Mouse (Mus musculus) cerebellum, adult 18-20 months (tissue): ENCODE measurements around the gene Rcn3.

Experiments
- DNase-seq, 2 experiments: peaks; one replicate each; pipeline ENCODE4 v3.0.0; 2021

Gene Rcn3

DNA sequence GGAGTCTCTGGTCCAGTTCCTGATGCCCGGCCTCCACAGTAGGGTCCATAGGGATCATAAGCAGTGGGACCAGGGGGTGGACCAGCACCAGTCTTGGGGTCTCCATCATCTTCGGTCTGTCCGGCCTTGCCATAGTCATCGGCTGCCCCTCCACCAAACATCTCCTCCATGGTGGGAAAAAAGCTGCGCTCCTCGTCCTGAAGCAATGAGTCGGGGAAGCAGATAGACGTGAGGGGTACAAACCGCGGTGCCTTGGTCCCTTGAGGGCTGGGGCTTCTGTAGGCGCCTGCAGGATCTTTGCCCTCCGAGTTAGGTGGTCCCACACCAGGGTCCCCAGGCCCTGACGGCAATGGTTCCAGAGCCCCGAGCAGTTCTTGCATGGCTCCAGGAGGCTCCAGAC lies 44.5 kb downstream of the Rcn3 start:
- no peak for DNase-seq

DNA sequence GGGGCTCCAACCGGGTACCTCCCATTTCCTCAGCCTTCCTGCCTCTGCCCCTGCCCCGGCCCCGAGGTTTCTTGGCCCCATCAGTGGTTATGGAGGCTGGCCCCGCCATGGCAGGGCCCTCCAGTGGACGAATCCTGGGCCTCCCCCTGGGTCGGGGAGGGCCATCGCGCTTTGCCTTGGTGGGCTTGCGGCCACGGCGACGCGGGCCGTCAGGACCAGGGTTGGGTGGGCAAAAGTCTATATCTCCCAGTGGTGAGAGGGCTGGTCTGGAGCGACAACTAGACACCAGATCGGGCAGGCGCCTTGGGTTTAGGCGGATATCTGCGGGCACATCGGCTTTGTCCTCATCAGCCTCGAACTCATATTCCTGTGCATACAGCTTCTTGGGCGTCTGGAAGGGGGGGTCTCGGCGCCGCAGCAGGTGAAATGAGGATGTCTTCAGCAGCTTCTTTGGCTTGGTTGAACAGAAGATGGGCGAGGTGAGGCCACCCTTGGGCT lies 45.1 kb downstream of the Rcn3 start:
- DNase-seq = no peak

DNA sequence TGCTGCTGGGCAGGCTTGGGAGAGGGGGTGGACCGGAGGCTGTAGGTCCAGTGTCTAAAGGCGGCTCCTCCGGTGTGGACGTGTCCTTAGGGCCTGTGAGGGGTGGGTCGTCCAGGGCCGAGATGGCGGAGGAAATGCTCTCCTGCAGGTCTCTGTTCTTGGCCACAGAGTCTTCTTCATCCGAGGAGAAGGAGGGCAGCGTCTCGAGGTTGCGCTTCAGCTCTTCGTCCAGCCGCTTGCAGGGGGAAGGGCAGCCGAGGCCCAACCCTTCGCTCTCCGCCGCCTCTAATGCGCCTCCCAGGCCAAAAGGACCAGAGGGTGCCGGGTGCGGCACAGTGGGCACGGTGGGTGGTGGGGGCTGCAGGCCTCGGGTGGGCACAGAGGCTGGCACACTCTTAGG lies 46.3 kb downstream of the Rcn3 start:
- no peak for DNase-seq

DNA sequence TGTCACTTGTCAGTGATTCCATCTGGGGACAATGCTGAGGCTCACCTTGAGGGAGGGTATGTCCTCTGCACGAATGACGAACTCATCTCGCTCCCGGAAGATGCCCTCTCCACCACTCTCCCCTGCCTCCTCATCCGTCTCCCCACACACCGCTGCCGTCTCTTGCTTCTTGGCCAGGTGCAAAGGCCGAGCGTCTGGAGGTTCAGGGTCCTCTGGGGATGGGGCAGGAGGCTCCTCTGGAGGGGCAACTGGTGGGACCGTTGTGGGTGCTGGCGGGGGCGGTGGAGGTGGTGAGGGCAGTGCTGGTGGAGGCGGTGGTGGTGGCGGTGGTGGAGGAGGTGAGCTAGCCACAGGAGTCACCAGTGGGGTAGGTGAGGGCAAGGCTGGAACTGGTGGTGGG lies 48.7 kb downstream of the Rcn3 start:
- no peak for DNase-seq

DNA sequence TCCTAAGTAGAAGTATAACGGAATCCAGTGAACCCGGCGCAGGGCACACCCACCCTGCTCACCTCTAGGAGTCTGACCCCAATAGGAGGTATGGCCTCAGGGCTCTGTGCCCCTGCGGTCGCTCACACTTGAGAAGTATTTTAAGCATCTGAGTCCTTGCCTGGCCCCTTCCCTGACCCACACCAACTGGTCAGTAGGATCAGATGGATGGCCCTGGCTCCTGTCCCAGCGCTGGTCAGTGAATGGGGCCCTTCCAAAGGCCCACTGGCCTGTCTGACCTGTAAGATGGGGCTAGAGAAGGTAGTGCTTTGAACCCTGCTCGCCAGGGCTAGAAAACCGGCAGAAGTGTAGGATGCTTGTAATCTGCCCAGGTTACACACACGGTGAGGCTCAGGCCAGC lies 51.2 kb downstream of the Rcn3 start:
- no peak for DNase-seq

DNA sequence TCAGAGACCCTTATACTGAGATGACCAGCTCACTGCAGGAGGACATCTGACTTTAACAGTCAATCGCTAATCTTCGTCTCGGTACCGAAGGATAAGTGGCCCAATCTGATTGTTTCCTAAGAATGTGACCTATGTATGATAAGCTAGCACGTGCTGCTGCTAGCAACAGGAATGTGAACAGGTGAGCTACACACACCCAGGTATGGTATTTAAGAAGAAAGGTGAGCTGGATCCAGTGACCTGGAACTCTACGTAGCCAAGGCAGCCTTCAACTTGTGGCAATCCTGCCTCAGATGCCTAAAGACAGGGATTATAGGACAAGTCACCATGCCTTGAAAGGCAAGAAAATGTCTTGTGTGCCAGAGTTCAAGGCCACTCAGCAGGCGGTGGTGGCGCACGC lies 53.6 kb downstream of the Rcn3 start:
- no peak for DNase-seq

DNA sequence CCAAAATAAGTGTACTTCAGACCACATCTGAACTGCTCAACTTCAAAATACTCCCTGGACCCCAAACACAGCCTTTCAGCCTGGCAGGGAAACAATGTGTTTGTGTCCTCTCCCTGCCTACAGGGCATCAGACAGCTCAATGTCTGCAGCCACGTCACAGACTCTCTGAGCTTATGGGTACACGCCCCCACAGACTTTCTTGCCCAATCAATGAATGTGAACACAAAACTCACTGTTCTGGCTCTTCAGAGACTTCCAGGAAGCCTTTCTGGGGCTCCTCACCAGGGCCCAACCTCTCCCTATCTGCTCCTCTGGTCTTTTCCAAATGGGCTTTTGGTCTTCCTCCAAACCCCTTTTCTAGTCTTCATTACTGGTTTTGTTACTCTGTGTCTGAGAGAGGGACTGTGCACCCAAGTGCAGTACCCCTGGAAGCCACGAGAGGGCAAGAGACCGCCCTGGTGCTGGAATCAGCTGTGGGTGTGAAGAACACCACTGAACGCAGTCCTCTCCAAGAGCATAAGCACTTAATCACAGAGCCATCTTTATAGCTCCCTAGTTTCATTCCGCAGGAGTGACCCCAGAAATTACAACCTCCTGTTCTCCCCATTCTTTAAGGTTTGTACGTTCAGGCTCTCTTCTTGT lies 54.2 kb downstream of the Rcn3 start:
- peak; percentile 52 for DNase-seq

DNA sequence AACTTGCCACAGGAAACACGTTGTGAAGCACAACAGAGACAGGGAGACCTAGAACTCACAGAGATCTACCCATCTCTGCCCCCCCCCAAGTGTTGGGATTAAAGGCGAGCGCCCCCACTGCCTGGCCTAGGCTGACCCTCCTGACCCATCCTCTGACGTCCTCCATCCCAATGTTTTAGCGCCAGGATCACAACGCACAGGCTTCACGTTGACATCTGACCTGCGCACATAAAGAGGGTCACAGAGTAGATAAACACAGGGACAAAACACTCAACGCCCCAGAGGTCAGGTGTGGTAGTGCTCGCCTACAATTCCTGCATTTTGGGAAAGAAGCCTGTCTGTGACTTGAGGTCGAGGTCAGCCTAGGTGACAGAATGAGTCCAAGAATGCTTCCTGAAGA lies 55.3 kb downstream of the Rcn3 start:
- no peak for DNase-seq

DNA sequence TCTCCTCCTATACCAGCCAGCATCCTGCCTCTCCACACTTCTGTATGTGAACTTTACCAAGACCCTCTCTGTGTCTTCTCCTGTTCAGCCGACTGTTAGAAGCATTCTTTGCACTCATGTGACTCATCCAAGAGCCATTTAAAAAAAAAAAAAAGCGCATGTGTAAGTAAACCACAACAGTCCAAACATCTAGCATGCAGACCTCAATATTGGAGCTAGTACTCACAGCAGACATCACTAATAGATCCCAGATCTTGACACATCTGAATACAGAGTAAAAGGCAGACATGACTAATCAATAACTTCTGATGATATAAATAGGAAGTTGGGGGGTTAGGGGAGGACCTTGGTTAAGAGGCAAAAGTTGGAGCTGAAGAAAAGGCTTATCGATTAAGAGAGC lies 56.4 kb downstream of the Rcn3 start:
- no peak for DNase-seq

DNA sequence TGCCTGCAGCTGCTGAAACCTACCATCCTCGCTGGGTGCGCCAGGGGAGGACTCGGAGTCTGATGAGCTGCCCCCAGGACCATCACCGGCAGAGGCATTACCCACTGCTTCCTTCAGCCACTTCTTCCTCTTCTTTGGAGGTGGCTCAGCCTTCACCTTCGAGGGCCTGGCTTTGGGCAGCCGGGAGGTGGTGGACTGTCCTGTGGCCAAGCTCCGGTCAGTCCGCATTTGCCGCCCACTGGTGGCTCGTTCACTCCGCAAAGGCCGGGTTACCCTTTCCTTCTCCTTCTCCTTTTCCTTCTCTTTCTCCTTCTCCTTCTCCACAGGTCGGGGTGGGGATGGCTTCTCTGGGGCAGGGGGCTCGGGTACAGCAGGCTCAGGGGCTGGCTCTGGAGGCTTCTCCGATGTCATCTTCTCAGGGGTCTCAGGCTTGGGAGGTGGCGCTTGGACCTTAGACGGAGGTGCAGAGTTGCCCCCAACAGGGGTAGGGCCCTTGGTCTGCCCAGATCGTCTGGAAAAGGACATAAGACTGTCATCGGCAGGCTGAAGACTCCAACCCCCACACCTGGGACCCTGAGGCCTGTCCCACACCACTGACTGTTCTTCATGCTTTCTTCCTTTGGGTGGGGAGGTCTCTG lies 58.2 kb downstream of the Rcn3 start:
- DNase-seq = no peak
